Mouse (Mus musculus) C2C12 (cell line): ENCODE results near the gene 6030458C11Rik.

Experiments
- CTCF ChIP-seq: IDR thresholded peaks from one replicate; pipeline ENCODE4 v1.5.1; 2011; ENCODE audit not compliant: control insufficient read depth, insufficient read depth, insufficient read length
- USF1 ChIP-seq: IDR thresholded peaks from one replicate; pipeline ENCODE4 v1.6.1; 2011; ENCODE audit warnings: low read depth, mild to moderate bottlenecking, control low read depth, moderate library complexity

DNA sequence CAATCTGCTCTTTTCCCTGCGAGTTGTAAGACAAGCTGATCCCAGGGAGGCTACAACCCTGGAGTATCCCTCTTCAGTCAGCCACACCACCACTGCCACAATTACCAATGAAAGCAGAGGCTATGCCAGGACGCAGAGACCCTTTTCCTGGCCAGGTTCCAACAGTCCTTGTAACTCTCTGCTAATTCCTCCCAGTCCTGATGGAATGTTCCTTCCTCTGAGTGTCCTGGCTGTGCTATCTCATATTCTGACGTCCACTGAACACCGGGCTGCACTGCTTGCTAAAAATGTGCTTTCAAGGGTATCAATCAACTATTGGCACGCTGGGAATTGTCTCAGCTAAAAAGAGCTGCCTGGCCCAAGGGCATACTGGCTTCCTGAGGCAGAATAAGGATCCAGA, 66.0 kb downstream of the 6030458C11Rik start:
- no peak for TF ChIP-seq CTCF
- TF ChIP-seq USF1 = no peak
